Mouse (Mus musculus): ENCODE results near the gene Slx4. TPM values are rescaled to one million over a fixed set of nuclear protein-coding genes. Genes with fewer than 3 reads are reported as not detected.

Slx4 gene
- 10 to 100 TPM; 21.8 to 26.6 TPM for total RNA-seq (2023)

DNA sequence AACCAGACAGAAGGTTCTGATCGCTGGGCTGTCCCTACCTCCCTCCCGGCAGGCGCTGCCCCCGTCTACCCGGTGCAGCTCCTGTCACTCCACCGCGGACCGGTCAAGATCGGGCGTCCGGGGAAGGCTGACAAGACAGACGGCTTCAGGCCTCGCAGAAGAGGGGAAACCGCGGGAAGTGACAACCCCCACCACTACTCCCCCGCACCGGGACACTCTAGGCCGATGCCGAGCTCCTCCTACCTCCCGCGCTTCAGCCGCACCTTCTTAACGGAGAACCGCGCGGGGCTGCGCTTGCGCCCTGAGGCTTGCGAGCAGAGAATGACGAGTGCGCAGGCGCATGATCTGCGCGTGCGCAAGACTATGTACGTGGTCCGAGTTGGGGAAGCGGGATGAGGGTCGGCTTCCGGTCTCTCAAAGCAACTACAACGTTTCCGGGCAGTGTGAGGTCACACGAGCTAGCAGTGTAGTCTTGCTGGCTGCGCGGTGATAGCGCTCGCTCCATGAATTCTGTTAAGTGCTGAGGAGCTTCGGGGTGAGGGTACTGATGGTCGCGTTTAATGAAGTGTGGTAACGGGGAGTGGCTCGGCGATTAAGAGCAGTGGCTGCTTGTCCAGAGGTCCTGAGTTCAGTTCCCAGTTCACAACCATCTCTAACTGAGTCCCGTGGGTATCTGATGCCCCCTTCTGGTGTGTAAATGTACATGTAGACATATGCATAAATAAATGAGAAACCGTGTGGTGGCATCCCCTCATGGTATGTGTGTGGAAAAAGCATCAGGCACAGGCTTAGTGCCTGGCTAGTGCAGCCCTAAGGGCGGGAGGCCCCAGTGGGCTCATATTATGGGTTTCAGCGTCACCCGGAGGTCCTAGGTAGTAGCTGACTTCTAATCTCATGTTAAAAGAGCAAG lies at the start of gene Slx4:
Gene Slx4 (minus strand): TSS at position 282 of the 910 bp plus-strand sequence.

DNA sequence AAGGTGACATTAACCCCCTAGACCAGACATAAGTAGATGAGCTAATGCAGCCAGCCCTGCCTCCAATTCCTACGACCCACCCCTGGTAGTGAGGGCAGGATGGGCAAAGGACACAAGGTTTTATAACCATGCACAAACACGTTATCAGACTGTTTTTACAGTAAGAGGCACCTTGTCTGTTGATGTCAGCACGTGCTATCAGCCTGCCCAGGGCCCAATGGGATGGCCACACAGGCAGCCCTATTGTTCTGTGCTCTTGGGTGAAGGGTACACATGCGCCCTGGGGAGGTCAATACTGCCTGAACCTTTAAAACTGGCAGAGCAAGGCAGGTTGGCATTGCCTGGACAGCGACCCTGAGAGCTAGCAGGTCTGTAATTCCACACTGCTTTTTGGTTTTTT lies 33.2 kb upstream of the Slx4 start, which contains the start of gene Dnase1:
Gene Dnase1 (plus strand): TSS at position 136 of the 400 bp plus-strand sequence.

DNA sequence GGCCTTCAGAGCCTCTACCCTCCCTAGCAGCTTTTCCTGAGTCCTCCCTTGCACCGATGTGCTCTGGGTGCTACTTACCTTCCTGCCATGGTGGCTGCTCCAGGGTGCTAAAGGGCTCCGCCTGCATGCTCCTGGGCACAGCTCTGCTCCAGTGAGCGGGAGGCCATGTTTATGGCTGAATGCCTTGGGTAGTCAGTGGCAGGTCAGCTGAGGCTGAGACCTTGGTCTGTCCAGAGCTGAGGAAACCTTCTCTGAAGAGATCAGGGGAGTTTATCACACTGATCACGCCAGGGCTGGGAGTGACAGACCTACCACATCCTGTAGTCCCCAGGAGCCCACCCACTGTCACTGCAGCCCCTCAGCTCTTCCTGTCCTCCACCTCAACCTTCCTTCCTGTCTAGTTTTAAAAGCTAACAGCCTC lies 27.3 kb downstream of the Slx4 start, which contains the start of gene Nlrc3:
Gene Nlrc3 (minus strand): TSS at position 382 of the 421 bp plus-strand sequence.

Other genes with a start within 250 kb of the Slx4 start
- gene Olfr15, start 172.9 kb downstream of the Slx4 start, total RNA-seq (2023) = not detected
- under 1 TPM; 0.42 to 0.44 TPM for gene Zfp174, start 156.5 kb downstream of the Slx4 start, total RNA-seq (2023)
- gene Naa60, start 131.4 kb downstream of the Slx4 start, total RNA-seq (2023) = 100 to 1,000 TPM; 118 to 123 TPM
- gene Zfp597, start 119.2 kb downstream of the Slx4 start, total RNA-seq (2023) = 10 to 100 TPM; 18.8 to 23.0 TPM
- 1 to 10 TPM; 1.4 to 1.7 TPM for gene Gm20695, start 119.1 kb downstream of the Slx4 start, total RNA-seq (2023)
- 1 to 10 TPM; 6.4 to 7.7 TPM for gene 1700037C18Rik, start 95.1 kb downstream of the Slx4 start, total RNA-seq (2023)
- gene Cluap1, start 95.0 kb downstream of the Slx4 start, total RNA-seq (2023) = 10 to 100 TPM in 1 of 2 experiments, 1 to 10 TPM in 1; 9.8 to 12.7 TPM
- gene Nlrc3, start 27.1 kb downstream of the Slx4 start, total RNA-seq (2023) = 1 to 10 TPM in 1 of 2 experiments, under 1 TPM in 1; 0.82 to 1.2 TPM
- gene Dnase1, start 33.2 kb upstream of the Slx4 start, total RNA-seq (2023) = 1 to 10 TPM in 1 of 2 experiments, not detected in 1; 1.1 TPM
- gene Trap1, start 74.1 kb upstream of the Slx4 start, total RNA-seq (2023) = 10 to 100 TPM; 25.0 to 26.1 TPM
- 10 to 100 TPM; 76.9 to 84.0 TPM for gene Crebbp, start 210.2 kb upstream of the Slx4 start, total RNA-seq (2023)